ENCODE assay signal across 8 mouse cellular contexts in genomic region chr8:85299434-85300077, GRCm38 (mm10). TPM values are rescaled to one million over a fixed set of nuclear protein-coding genes. Genes with fewer than 3 reads are reported as not detected.
DNase-seq lines count a peak whose midpoint lies in the region; ATAC-seq lines count a peak whose summit lies in the region.

Gene Orc6, plus strand, starts transcription at chr8:85299632.
Gene Vps35, minus strand, starts transcription at chr8:85299802.

- peaks cover 20% of the 10 kb centered on the region for H3K4me1 ChIP-seq in lung, embryonic 16.5 days (replicated peaks; ENCODE audit: control insufficient read depth, insufficient read depth, low read length)

- peak; percentile 86 for DNase-seq in MEL-GATA-1-ER (ENCODE audit: extremely low read depth, low read depth)
- peak; percentile 96 for DNase-seq in cerebellum, adult 8-10 months
- DNase-seq in forelimb bud, embryonic 11.5 days (ENCODE audit: low read depth, low spot score) = peak; percentile 96
- peak; percentile 92 for DNase-seq in layer of hippocampus, adult 9-10 months (ENCODE audit: low spot score)
- DNase-seq in ovary, postnatal 10 days (ENCODE audit: low spot score) = peak; percentile 93
- DNase-seq in thymus, postnatal 10 days (ENCODE audit: low spot score in 2 of 2) = peak; percentile 95 to 97

- peak; percentile 92 to 93 for ATAC-seq in hematopoietic stem cell, adult 5-6 weeks (replicated peaks in 1 of 2; ENCODE audit: insufficient read depth in 1 of 2, low FRiP score in 2 of 2, low TSS enrichment in 1 of 2, low read depth in 1 of 2, poor library complexity in 2 of 2, severe bottlenecking in 2 of 2)
- peak; percentile 99 for ATAC-seq in lung, embryonic 16.5 days (ENCODE audit: low read depth)

- H3K4me3 ChIP-seq in lung, embryonic 16.5 days (ENCODE audit: low read length) = peak within 1 kb of the TSS; percentile 92

- H3K4me2 ChIP-seq in lung, embryonic 16.5 days (ENCODE audit: low read depth, low read length) = peak within 1 kb of the TSS; percentile 83

- WGBS in lung, embryonic 16.5 days = under 1% methylated on average over 58 of the region's 63 CpGs

- H3K27ac ChIP-seq in lung, embryonic 16.5 days (ENCODE audit: low read length) = peak within 1 kb of the TSS; percentile 99

- H3K36me3 ChIP-seq in lung, embryonic 16.5 days (ENCODE audit: control insufficient read depth, insufficient read depth, low read length) = peaks cover 8% of the 10 kb centered on the region

- H3K9ac ChIP-seq in lung, embryonic 16.5 days (ENCODE audit: low read length) = peak within 1 kb of the TSS; percentile 84

- H3K27me3 ChIP-seq in lung, embryonic 16.5 days (ENCODE audit: control insufficient read depth, insufficient read depth, low read depth, low read length) = no peaks in the 10 kb centered on the region

- no peaks in the 10 kb centered on the region for H3K9me3 ChIP-seq in lung, embryonic 16.5 days (ENCODE audit: control insufficient read depth, low read length)

RNA-seq across cellular contexts. Expression of gene Orc6, which starts in this region (rescaled TPM):
- 65.1 and 92.5 TPM in 2 replicates for total RNA-seq in hematopoietic stem cell, adult 5-6 weeks (2017)
- 98.6 and 104 TPM in 2 replicates for polyA plus RNA-seq in lung, embryonic 16.5 days (2015; fragmentation: Nextera tagmentation; extraction: Ambion mirVana)

RNA-seq across cellular contexts. Expression of gene Vps35, which starts in this region (rescaled TPM):
- total RNA-seq in hematopoietic stem cell, adult 5-6 weeks (2017) = 117 and 119 TPM in 2 replicates
- 148 and 151 TPM in 2 replicates for polyA plus RNA-seq in lung, embryonic 16.5 days (2015; fragmentation: Nextera tagmentation; extraction: Ambion mirVana)

Comparison
In these comparisons a context has a peak if more than half of its experiments do, and no peak if none do; other contexts are left out.
1. Peak in every context shown above with its lines: DNase-seq, ATAC-seq, H3K4me3 ChIP-seq and H3K27ac ChIP-seq.